8 mouse cellular contexts compared by ENCODE assay signal in the genomic region with DNA sequence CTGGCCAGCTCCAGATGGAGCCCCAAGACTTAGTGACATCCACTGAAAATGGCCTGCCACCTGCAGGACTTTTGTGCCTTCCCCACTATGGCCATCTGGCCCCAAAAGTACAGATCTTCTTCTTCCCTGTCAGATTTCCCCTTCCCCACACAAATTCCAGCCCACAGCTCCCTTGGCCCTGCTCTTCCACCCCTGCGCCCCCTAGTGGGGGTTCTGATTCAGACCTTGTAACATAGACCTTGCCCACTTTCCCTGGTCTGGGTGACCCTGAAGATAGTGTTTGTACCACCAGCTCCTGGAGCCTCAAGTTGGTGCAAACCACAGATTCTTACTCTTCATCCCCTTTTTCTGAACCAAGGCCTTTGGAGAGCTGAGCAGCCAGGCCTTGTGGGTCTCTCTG. TPM values are rescaled to one million over a fixed set of nuclear protein-coding genes. Genes with fewer than 3 reads are reported as not detected.
DNase-seq lines count a peak whose midpoint lies in the region; ATAC-seq and TF ChIP-seq lines count a peak whose summit lies in the region.

No protein-coding gene starts in this region.

- H3K4me3 ChIP-seq in midbrain, embryonic 11.5 days (ENCODE audit: low read depth, low read length), result no peak overlapping the region
- H3K4me3 ChIP-seq in midbrain, embryonic 15.5 days, result no peak overlapping the region
- no peak overlapping the region for H3K4me3 ChIP-seq in limb, embryonic 10.5 days
- H3K4me3 ChIP-seq in myocyte, result peak overlapping the region; percentile 4

- H3K36me3 ChIP-seq in midbrain, embryonic 11.5 days (ENCODE audit: control insufficient read depth, insufficient read depth, low read length), result no peaks in the 10 kb centered on the region
- H3K36me3 ChIP-seq in midbrain, embryonic 15.5 days (replicated peaks), result peaks cover 13% of the 10 kb centered on the region; the same call in 1 of the 2 replicates
- H3K36me3 ChIP-seq in limb, embryonic 10.5 days, result no peaks in the 10 kb centered on the region
- no peaks in the 10 kb centered on the region for H3K36me3 ChIP-seq in myocyte (ENCODE audit: control insufficient read depth, insufficient read depth)

- ATAC-seq in midbrain, embryonic 11.5 days (ENCODE audit: low FRiP score), result no peak
- no peak for ATAC-seq in midbrain, embryonic 15.5 days (replicated peaks)

- 0% methylated on average over 1 of the region's 1 CpGs for WGBS in midbrain, embryonic 11.5 days
- WGBS in midbrain, embryonic 15.5 days, result 0% methylated on average over 1 of the region's 1 CpGs
- WGBS in limb, embryonic 10.5 days, result 0% methylated on average over 1 of the region's 1 CpGs

- H3K27me3 ChIP-seq in midbrain, embryonic 11.5 days (ENCODE audit: control insufficient read depth, insufficient read depth, low read length), result peaks cover 55% of the 10 kb centered on the region
- H3K27me3 ChIP-seq in midbrain, embryonic 15.5 days (replicated peaks), result peaks cover 79% of the 10 kb centered on the region
- H3K27me3 ChIP-seq in limb, embryonic 10.5 days (ENCODE audit: low read depth, poor library complexity, severe bottlenecking), result peaks cover 100% of the 10 kb centered on the region
- H3K27me3 ChIP-seq in myocyte (ENCODE audit: control insufficient read depth, insufficient read depth, insufficient read length), result peaks cover 71% of the 10 kb centered on the region

- no peak overlapping the region for H3ac ChIP-seq in myocyte (ENCODE audit: control insufficient read depth, insufficient read length)

- H3K79me2 ChIP-seq in myocyte (ENCODE audit: control insufficient read depth, insufficient read depth), result no peaks in the 10 kb centered on the region

- intact Hi-C loops in heart, postnatal 25 days (cut with DNase I), result loop anchor here (2.0 to 5.0 kb wide), 2 partner anchors 14 to 66 kb away; no protein-coding TSS in a partner anchor

- H3K27ac ChIP-seq in midbrain, embryonic 11.5 days (ENCODE audit: low read depth, low read length), result no peak overlapping the region
- H3K27ac ChIP-seq in midbrain, embryonic 15.5 days, result no peak overlapping the region
- H3K27ac ChIP-seq in limb, embryonic 10.5 days, result no peak overlapping the region

- H3K4me2 ChIP-seq in midbrain, embryonic 11.5 days, result no peak overlapping the region
- no peak overlapping the region for H3K4me2 ChIP-seq in midbrain, embryonic 15.5 days
- H3K4me2 ChIP-seq in myocyte (ENCODE audit: low read depth), result peak overlapping the region; percentile 93

- H3K9ac ChIP-seq in midbrain, embryonic 11.5 days (ENCODE audit: low read length), result no peak overlapping the region
- no peak overlapping the region for H3K9ac ChIP-seq in midbrain, embryonic 15.5 days

- peaks cover 5% of the 10 kb centered on the region; the same call in 1 of the 2 replicates for H3K4me1 ChIP-seq in midbrain, embryonic 11.5 days (ENCODE audit: control insufficient read depth, insufficient read depth, low read length)
- peaks cover 35% of the 10 kb centered on the region for H3K4me1 ChIP-seq in midbrain, embryonic 15.5 days
- H3K4me1 ChIP-seq in limb, embryonic 10.5 days, result peaks cover 27% of the 10 kb centered on the region

- TF ChIP-seq POLR2A in myocyte (IDR thresholded peaks at IDR 0.05; ENCODE audit: insufficient read length, low read depth), result no peak

- DNase-seq in midbrain, embryonic 11.5 days (ENCODE audit: low spot score, missing footprints), result peak; percentile 98
- DNase-seq in adrenal gland, adult 2 months, result peak; percentile 68
- DNase-seq in embryo, embryonic 9.5 days (ENCODE audit: extremely low spot score), result peak; percentile 81
- peak; percentile 54 for DNase-seq in heart, postnatal 25 days (ENCODE audit: low spot score)
- peak; percentile 90 for DNase-seq in limb, embryonic 10.5 days (ENCODE audit: low spot score)
- DNase-seq in thymus, postnatal 10 days (ENCODE audit: low spot score in 2 of 2), result peak; percentile 19 to 79

- H3K9me3 ChIP-seq in midbrain, embryonic 11.5 days (ENCODE audit: control insufficient read depth, low read length), result no peaks in the 10 kb centered on the region
- no peaks in the 10 kb centered on the region for H3K9me3 ChIP-seq in midbrain, embryonic 15.5 days
- H3K9me3 ChIP-seq in limb, embryonic 10.5 days (replicated peaks), result no peaks in the 10 kb centered on the region

TF ChIP-seq in myocyte, 11 proteins besides CTCF, POLR2A, EP300 and RAD21:
- TF ChIP-seq MYOD1 (IDR thresholded peaks at IDR 0.05; ENCODE audit: control insufficient read depth in 1 of 3, insufficient read length in 2 of 3, low read depth in 2 of 3), result no peak
- TF ChIP-seq TCF3 (IDR thresholded peaks at IDR 0.05; ENCODE audit: insufficient read length, low read depth), result no peak
- no peak for TF ChIP-seq MAX (IDR thresholded peaks at IDR 0.05; ENCODE audit: low read depth)
- no peak for TF ChIP-seq SRF (IDR thresholded peaks at IDR 0.05; ENCODE audit: control insufficient read depth, insufficient read length, low read depth)
- TF ChIP-seq TCF12 (IDR thresholded peaks at IDR 0.05; ENCODE audit: insufficient read depth, poor library complexity, severe bottlenecking), result no peak
- TF ChIP-seq E2F4 (IDR thresholded peaks at IDR 0.05; ENCODE audit: insufficient read depth), result no peak
- no peak for TF ChIP-seq USF1 (IDR thresholded peaks at IDR 0.05; ENCODE audit: low read depth)
- no peak for TF ChIP-seq MYOG (IDR thresholded peaks at IDR 0.05; ENCODE audit: control insufficient read depth in 1 of 3, insufficient read depth in 1 of 3, insufficient read length in 2 of 3, low read depth in 2 of 3)
- TF ChIP-seq REST (IDR thresholded peaks at IDR 0.05; ENCODE audit: insufficient read depth, insufficient read length), result no peak
- TF ChIP-seq POLR2AphosphoS2 (IDR thresholded peaks at IDR 0.05; ENCODE audit: insufficient read length, low read depth), result no peak
- TF ChIP-seq CEBPB (IDR thresholded peaks at IDR 0.05; ENCODE audit: insufficient read depth, poor library complexity, severe bottlenecking), result no peak

RNA-seq across cellular contexts. Expression of a gene that starts 3.1 kb away (rescaled TPM):
- not detected in 2 replicates for polyA plus RNA-seq in midbrain, embryonic 11.5 days (2014; fragmentation: Nextera tagmentation; extraction: Ambion mirVana)
- 0.14 and 0.23 TPM in 2 replicates for polyA plus RNA-seq in midbrain, embryonic 15.5 days (2015; fragmentation: Nextera tagmentation; extraction: Ambion mirVana)
- not detected for total RNA-seq in adrenal gland, adult 2 months (2021)
- not detected in 2 replicates for polyA plus RNA-seq in adrenal gland, adult 2 months (2012; rRNA removed)
- not detected for total RNA-seq in heart, postnatal 25 days (2021)
- polyA plus RNA-seq in limb, embryonic 10.5 days (2016; fragmentation: Nextera tagmentation; extraction: Ambion mirVana), result not detected in 2 replicates
- 1.6 TPM for polyA plus RNA-seq in myocyte (2012; fragmentation: generic; extraction: Trizol)

RNA-seq across cellular contexts. Expression of a gene that starts 4.9 kb away (rescaled TPM):
- not detected in 2 replicates for polyA plus RNA-seq in midbrain, embryonic 11.5 days (2014; fragmentation: Nextera tagmentation; extraction: Ambion mirVana)
- not detected in 2 replicates for polyA plus RNA-seq in midbrain, embryonic 15.5 days (2015; fragmentation: Nextera tagmentation; extraction: Ambion mirVana)
- not detected for total RNA-seq in adrenal gland, adult 2 months (2021)
- not detected in 2 replicates for polyA plus RNA-seq in adrenal gland, adult 2 months (2012; rRNA removed)
- not detected for total RNA-seq in heart, postnatal 25 days (2021)
- not detected in 2 replicates for polyA plus RNA-seq in limb, embryonic 10.5 days (2016; fragmentation: Nextera tagmentation; extraction: Ambion mirVana)
- 0.40 TPM for polyA plus RNA-seq in myocyte (2012; fragmentation: generic; extraction: Trizol)

RNA-seq across cellular contexts. Expression of a gene that starts 20.6 kb away (rescaled TPM):
- polyA plus RNA-seq in midbrain, embryonic 11.5 days (2014; fragmentation: Nextera tagmentation; extraction: Ambion mirVana), result 105 and 117 TPM in 2 replicates
- polyA plus RNA-seq in midbrain, embryonic 15.5 days (2015; fragmentation: Nextera tagmentation; extraction: Ambion mirVana), result 153 and 157 TPM in 2 replicates
- 10 to 100 TPM; 78.8 to 82.7 TPM for total RNA-seq in adrenal gland, adult 2 months (2021)
- 93.1 and 110 TPM in 2 replicates for polyA plus RNA-seq in adrenal gland, adult 2 months (2012; rRNA removed)
- 10 to 100 TPM; 38.4 to 40.7 TPM for total RNA-seq in heart, postnatal 25 days (2021)
- polyA plus RNA-seq in limb, embryonic 10.5 days (2016; fragmentation: Nextera tagmentation; extraction: Ambion mirVana), result 138 and 153 TPM in 2 replicates
- polyA plus RNA-seq in myocyte (2012; fragmentation: generic; extraction: Trizol), result 97.9 TPM

RNA-seq across cellular contexts. Expression of a gene that starts 20.6 kb away (rescaled TPM):
- 240 and 247 TPM in 2 replicates for polyA plus RNA-seq in midbrain, embryonic 11.5 days (2014; fragmentation: Nextera tagmentation; extraction: Ambion mirVana)
- polyA plus RNA-seq in midbrain, embryonic 15.5 days (2015; fragmentation: Nextera tagmentation; extraction: Ambion mirVana), result 186 and 197 TPM in 2 replicates
- 10 to 100 TPM; 37.6 to 46.1 TPM for total RNA-seq in adrenal gland, adult 2 months (2021)
- 55.2 and 62.1 TPM in 2 replicates for polyA plus RNA-seq in adrenal gland, adult 2 months (2012; rRNA removed)
- 10 to 100 TPM; 36.7 to 40.5 TPM for total RNA-seq in heart, postnatal 25 days (2021)
- polyA plus RNA-seq in limb, embryonic 10.5 days (2016; fragmentation: Nextera tagmentation; extraction: Ambion mirVana), result 235 and 243 TPM in 2 replicates
- 106 TPM for polyA plus RNA-seq in myocyte (2012; fragmentation: generic; extraction: Trizol)

RNA-seq across cellular contexts. Expression of a gene that starts 26.1 kb away (rescaled TPM):
- polyA plus RNA-seq in midbrain, embryonic 11.5 days (2014; fragmentation: Nextera tagmentation; extraction: Ambion mirVana), result 2.4 and 2.6 TPM in 2 replicates
- polyA plus RNA-seq in midbrain, embryonic 15.5 days (2015; fragmentation: Nextera tagmentation; extraction: Ambion mirVana), result 49.1 and 51.5 TPM in 2 replicates
- total RNA-seq in adrenal gland, adult 2 months (2021), result 10 to 100 TPM in 1 of 2 experiments, 1 to 10 TPM in 1; 8.3 to 13.3 TPM
- 15.3 and 16.4 TPM in 2 replicates for polyA plus RNA-seq in adrenal gland, adult 2 months (2012; rRNA removed)
- not detected for total RNA-seq in heart, postnatal 25 days (2021)
- 0.30 and 0.46 TPM in 2 replicates for polyA plus RNA-seq in limb, embryonic 10.5 days (2016; fragmentation: Nextera tagmentation; extraction: Ambion mirVana)
- polyA plus RNA-seq in myocyte (2012; fragmentation: generic; extraction: Trizol), result 0.12 TPM
